Mouse (Mus musculus): Measurements from ENCODE around the gene Zfyve9. TPM values are rescaled to one million over a fixed set of nuclear protein-coding genes. Genes with fewer than 3 reads are reported as not detected.

Zfyve9 gene
- total RNA-seq, 2 experiments from 2014 or later: 50.1 to 60.8 TPM

GRCm38 (mm10) chr4:108782421-108783085, 2.0 kb upstream of the Zfyve9 start:
- no peak for DNase-seq
- intact Hi-C loops (cut with DNase I): no loop called here
- peak overlapping the region; percentile 5; the same call in 1 of the 2 replicates for H3K4me3 ChIP-seq
- peak overlapping the region; percentile 99; the same call in 1 of the 2 replicates for H3K27ac ChIP-seq
- no peak for TF ChIP-seq CTCF (IDR thresholded peaks at IDR 0.05)

- Histone ChIP-seq H3K27ac (peak overlapping the region; percentile 99), H3K4me3 (peak overlapping the region; percentile 100)
- DNase-seq: no peak
- no peak for TF ChIP-seq CTCF (IDR thresholded peaks at IDR 0.05)
- intact Hi-C loops (cut with DNase I): no loop called here
Measured at GRCm38 (mm10) chr4:108781596-108781995, 998 bp upstream of the Zfyve9 start.

DNA sequence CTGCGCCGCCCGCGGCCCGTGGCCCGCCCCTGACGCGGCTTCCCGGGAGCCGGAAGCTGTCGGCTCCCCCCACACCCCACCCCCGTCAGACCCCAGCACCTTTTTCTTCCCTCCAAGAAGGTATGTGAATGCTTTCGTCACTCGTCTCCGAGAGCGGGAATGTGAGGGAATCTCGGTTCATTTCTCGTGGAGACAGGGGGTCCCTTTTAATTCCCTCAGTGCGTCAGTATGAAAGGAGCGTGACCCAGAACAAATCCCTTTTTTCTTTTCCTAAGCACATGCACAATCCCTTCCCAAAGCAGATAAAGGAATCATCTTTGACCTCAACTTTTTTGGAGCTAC, 237 bp upstream of the Zfyve9 start:
- peak overlapping the region; percentile 100 for H3K4me3 ChIP-seq
- peak overlapping the region; percentile 99 for H3K27ac ChIP-seq
- DNase-seq: no peak
- intact Hi-C loops (cut with DNase I): loop anchor here (1.0 kb wide), 1 partner anchor 84 kb away; no protein-coding TSS in a partner anchor
- no peak for TF ChIP-seq CTCF (IDR thresholded peaks at IDR 0.05)

GRCm38 (mm10) chr4:108779763-108780056, 888 bp downstream of the Zfyve9 start:
- Histone ChIP-seq H3K27ac (peak overlapping the region; percentile 99), H3K4me3 (peak overlapping the region; percentile 100)
- intact Hi-C loops (cut with DNase I): loop anchor here (1.0 kb wide), 1 partner anchor 82 kb away; no protein-coding TSS in a partner anchor
- DNase-seq: no peak
- no peak for TF ChIP-seq CTCF (IDR thresholded peaks at IDR 0.05)

DNA sequence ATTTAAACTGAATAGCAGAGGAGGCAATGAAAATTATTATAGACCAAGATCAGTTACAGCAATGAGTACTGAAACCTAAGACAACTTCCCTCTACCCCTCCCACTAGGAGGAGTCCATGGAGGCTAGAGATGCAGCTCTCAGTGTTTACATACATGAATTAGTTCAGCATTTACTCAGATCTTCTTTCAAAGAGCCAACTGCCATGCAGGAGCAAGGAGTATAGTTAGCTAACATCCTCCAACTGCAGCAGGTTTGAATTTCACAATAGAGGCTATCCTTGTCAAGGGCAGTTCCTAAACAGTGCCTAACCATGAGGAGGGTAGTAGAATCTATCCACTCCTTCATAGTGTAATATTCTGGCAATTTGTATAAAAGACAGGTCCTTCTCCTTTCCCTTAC, 12.1 kb downstream of the Zfyve9 start:
- TF ChIP-seq CTCF (IDR thresholded peaks at IDR 0.05): no peak

DNA sequence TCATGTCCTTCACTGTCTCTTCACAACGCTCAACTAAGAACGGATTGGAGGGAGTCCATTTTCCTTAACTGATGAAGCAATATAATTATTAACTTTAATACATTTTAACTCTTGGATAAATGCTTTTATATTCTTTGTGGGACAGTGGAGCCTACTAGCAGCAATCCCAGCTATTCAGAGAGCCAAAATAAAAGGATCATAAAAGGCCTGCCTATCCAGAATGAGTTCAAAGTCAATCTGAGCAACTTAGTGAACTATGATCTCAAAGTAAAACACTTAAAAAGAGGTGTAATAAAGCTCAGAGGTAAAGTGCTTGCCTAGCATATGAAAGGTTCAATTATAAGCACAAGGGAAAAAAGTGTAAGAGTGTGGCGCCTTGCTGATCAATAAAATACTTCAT, 21.0 kb downstream of the Zfyve9 start:
- no peak for DNase-seq
- no peak overlapping the region for H3K27ac ChIP-seq
- no peak for TF ChIP-seq CTCF (IDR thresholded peaks at IDR 0.05)
- H3K4me3 ChIP-seq: no peak overlapping the region
- intact Hi-C loops (cut with DNase I): no loop called here

More for the DNA sequence above, 12.1 kb downstream of the Zfyve9 start:
- H3K27ac ChIP-seq: peak overlapping the region; percentile 90
- intact Hi-C loops (cut with DNase I): loop anchor here (5.0 kb wide), 1 partner anchor 36 kb away; no protein-coding TSS in a partner anchor
- peak overlapping the region; percentile 53 for H3K4me3 ChIP-seq
- no peak for DNase-seq

DNA sequence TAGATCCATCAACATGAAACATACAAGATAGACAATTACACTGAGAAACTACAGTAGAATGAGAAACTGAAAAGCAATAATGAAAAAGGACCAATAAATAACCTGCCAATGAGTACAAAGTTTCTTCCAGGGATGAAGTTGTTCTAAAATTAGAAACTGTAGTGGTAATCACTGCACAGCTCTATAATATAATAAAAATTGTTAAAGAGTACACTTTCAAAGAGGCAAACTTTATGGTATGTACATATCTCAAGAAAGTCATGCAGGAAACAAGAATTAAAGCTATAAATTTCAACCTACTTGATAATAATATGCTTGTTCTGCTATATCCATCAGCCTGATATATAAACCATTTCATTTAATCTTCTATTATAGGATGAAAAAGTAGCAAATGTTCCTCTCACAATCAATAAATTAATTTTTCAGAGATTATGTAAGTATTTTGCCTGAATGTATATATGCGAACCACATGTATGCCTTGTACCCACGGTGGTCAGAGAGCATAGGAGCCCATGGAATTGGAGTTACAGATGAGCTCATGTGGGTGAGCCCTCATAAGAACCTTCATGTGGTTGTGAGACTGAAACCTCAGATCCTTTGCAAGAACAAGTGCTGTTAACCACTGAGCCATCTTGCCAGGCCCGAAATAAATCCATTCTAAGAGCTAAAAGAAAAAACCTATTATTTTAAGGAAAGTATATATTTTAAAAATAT, 34.3 kb downstream of the Zfyve9 start:
- TF ChIP-seq CTCF (IDR thresholded peaks at IDR 0.05): no peak
- intact Hi-C loops (cut with DNase I): no loop called here
- no peak for DNase-seq

DNA sequence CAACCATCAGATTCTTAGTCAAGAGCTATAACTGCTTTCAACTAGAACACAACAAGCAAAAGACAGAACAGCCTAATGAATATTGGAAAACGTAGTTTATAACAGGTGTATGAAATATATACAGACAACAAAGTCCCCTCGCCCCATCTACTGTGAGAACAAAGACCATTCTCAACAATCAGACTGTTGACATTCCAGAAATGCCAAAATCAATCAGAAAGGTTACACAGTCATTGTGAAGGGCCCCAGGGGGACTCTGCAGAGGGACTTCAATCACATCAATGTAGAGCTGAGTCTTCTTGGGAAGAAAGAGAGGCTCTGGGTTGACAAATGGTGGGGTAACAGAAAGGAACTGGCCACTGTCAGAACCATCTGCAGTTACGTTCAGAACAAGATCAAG, 49.0 kb downstream of the Zfyve9 start:
- Histone ChIP-seq H3K4me3 (no peak overlapping the region), H3K27ac (no peak overlapping the region)
- no peak for DNase-seq
- intact Hi-C loops (cut with DNase I): loop anchor here (5.0 kb wide), 1 partner anchor 36 kb away; no protein-coding TSS in a partner anchor
- TF ChIP-seq CTCF (IDR thresholded peaks at IDR 0.05): no peak

More for the DNA sequence above, 34.3 kb downstream of the Zfyve9 start:
- no peak overlapping the region for H3K4me3 ChIP-seq
- no peak overlapping the region for H3K27ac ChIP-seq

GRCm38 (mm10) chr4:108730450-108730849, 50.1 kb downstream of the Zfyve9 start:
- Histone ChIP-seq H3K27ac (no peak overlapping the region), H3K4me3 (no peak overlapping the region)
- intact Hi-C loops (cut with DNase I): loop anchor here (5.0 kb wide), 1 partner anchor 37 kb away; no protein-coding TSS in a partner anchor
- no peak for TF ChIP-seq CTCF (IDR thresholded peaks at IDR 0.05)
- DNase-seq: no peak

GRCm38 (mm10) chr4:108724102-108724501, 56.5 kb downstream of the Zfyve9 start:
- DNase-seq: no peak
- intact Hi-C loops (cut with DNase I): no loop called here
- TF ChIP-seq CTCF (IDR thresholded peaks at IDR 0.05): no peak
- H3K4me3 ChIP-seq: no peak overlapping the region
- no peak overlapping the region for H3K27ac ChIP-seq

- intact Hi-C loops (cut with DNase I): no loop called here
- no peak for DNase-seq
- Histone ChIP-seq H3K27ac (no peak overlapping the region), H3K4me3 (no peak overlapping the region)
- no peak for TF ChIP-seq CTCF (IDR thresholded peaks at IDR 0.05)
Measured at GRCm38 (mm10) chr4:108721245-108721784, 59.3 kb downstream of the Zfyve9 start.

GRCm38 (mm10) chr4:108719349-108719748, 61.2 kb downstream of the Zfyve9 start, which contains the start of gene 3110021N24Rik:
Gene 3110021N24Rik (plus strand): TSS chr4:108719649.
- no peak within 1 kb of the TSS for H3K4me3 ChIP-seq
- no peak for TF ChIP-seq CTCF (IDR thresholded peaks at IDR 0.05)
- DNase-seq: no peak
- no peak within 1 kb of the TSS for H3K27ac ChIP-seq
- intact Hi-C loops (cut with DNase I): no loop called here

DNA sequence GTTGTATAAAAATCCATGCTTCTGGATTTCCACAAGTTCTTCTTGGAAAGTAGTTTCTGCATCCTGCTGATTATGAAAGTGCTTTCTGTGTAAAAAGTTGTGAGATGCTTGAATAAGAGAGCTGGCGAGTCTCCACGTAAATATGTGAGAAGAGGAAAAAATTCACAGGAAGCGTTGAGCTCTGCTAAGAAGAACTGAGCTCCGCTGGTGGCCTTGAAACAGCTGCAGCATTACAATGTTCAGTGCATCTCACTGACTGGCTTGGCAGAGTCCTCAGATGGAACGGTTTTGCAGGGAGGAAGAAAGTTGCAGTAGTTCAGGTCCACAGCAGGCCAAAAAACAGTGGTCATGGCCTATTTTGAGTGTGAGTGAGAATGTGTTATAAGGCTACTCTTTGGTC, 72.4 kb downstream of the Zfyve9 start:
- intact Hi-C loops (cut with DNase I): no loop called here
- H3K4me3 ChIP-seq: no peak overlapping the region
- no peak for TF ChIP-seq CTCF (IDR thresholded peaks at IDR 0.05)
- no peak overlapping the region for H3K27ac ChIP-seq
- DNase-seq: no peak
